Mouse (Mus musculus): ENCODE measurements around the gene Agk. TPM values are rescaled to one million over a fixed set of nuclear protein-coding genes. Genes with fewer than 3 reads are reported as not detected.

The Agk gene
- polyA plus RNA-seq, 1 experiment from 2014 or later: 44.0 TPM

DNA sequence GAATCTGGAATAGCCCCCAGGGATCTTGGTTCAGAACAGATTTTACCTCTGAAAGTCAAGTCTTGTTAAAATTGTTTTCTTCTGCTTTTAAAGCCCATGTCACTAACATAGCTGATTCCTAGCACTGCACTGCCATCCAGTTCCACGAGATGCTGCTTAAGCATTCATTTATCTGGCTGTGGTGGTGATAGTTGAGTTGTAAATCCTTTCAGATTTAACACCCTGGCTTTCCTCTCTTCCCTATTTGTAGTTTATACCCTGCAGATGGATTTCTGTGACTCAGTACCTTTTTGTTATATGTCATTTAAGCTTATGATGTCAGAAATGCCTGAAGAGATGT lies 22.8 kb downstream of the Agk start:
- DNase-seq (ENCODE audit: low spot score): no peak
- no peaks in the 10 kb centered on the region for H3K27me3 ChIP-seq (ENCODE audit: control insufficient read depth, insufficient read depth, low read length)
- ATAC-seq (ENCODE audit: insufficient read depth, low FRiP score, low TSS enrichment): no peak
- H3K36me3 ChIP-seq (ENCODE audit: control insufficient read depth, insufficient read depth, low read length): no peaks in the 10 kb centered on the region; the same call in 1 of the 2 replicates
- H3K9me3 ChIP-seq (ENCODE audit: control insufficient read depth, low read length): no peaks in the 10 kb centered on the region
- WGBS: 79% methylated on average over 1 of the region's 1 CpGs
- H3K4me3 ChIP-seq (ENCODE audit: low read depth, low read length): no peak overlapping the region
- H3K4me2 ChIP-seq (ENCODE audit: low read depth): no peak overlapping the region
- no peaks in the 10 kb centered on the region for H3K4me1 ChIP-seq (ENCODE audit: control insufficient read depth, insufficient read depth, low read length)
- no peak overlapping the region for H3K9ac ChIP-seq (ENCODE audit: low read length)
- H3K27ac ChIP-seq (ENCODE audit: low read depth, low read length): no peak overlapping the region

DNA sequence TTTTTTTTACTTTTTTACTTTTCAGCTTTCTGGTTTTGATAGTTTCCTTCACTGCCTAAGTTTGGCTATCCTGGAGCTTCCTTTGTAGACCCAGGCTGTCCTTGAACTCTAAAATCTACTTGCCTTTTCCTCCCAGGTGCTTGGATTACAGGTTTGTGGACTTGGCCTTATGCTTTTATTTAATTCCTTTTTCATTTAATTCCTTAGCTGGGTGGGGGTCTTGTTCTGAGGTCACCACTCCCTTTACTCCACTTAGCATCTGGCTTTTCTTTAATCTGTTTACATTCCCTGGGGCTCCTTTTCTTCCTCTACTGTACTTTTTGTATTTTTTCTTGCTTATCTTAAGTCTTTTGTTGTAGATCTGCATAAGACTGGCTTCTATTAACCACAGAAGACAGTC lies 25.1 kb downstream of the Agk start:
- Histone ChIP-seq H3K9ac (ENCODE audit: low read length) (no peak overlapping the region), H3K4me2 (ENCODE audit: low read depth) (no peak overlapping the region), H3K27ac (ENCODE audit: low read depth, low read length) (no peak overlapping the region), H3K4me1 (ENCODE audit: control insufficient read depth, insufficient read depth, low read length) (no peaks in the 10 kb centered on the region), H3K9me3 (ENCODE audit: control insufficient read depth, low read length) (no peaks in the 10 kb centered on the region), H3K27me3 (ENCODE audit: control insufficient read depth, insufficient read depth, low read length) (no peaks in the 10 kb centered on the region), H3K36me3 (ENCODE audit: control insufficient read depth, insufficient read depth, low read length) (no peaks in the 10 kb centered on the region; the same call in 1 of the 2 replicates), H3K4me3 (ENCODE audit: low read depth, low read length) (no peak overlapping the region)
- ATAC-seq (ENCODE audit: insufficient read depth, low FRiP score, low TSS enrichment) (no peak), DNase-seq (ENCODE audit: low spot score) (no peak)

DNA sequence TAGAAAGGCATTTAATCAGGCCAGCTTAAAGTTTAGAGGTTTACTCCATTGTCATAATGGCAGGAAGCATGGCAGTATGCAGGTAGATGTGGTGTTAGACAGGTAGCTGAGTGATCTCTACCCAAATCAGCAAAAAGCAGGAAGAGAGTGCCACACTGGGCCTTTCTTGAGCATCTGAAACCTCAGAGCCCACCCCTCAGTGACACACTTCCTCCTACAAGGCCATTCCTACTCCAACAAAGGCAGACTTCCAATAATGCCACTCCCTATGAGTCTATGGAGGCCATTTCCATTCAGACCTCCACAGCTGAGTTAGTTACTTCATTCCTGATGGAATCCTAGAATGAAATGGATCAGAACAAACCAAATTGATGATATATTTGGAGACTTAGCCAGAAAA lies 25.9 kb downstream of the Agk start:
- DNase-seq (ENCODE audit: low spot score) (no peak), ATAC-seq (ENCODE audit: insufficient read depth, low FRiP score, low TSS enrichment) (no peak)
- Histone ChIP-seq H3K9ac (ENCODE audit: low read length) (no peak overlapping the region), H3K27me3 (ENCODE audit: control insufficient read depth, insufficient read depth, low read length) (no peaks in the 10 kb centered on the region), H3K4me1 (ENCODE audit: control insufficient read depth, insufficient read depth, low read length) (no peaks in the 10 kb centered on the region), H3K4me2 (ENCODE audit: low read depth) (no peak overlapping the region), H3K4me3 (ENCODE audit: low read depth, low read length) (no peak overlapping the region), H3K36me3 (ENCODE audit: control insufficient read depth, insufficient read depth, low read length) (no peaks in the 10 kb centered on the region; the same call in 1 of the 2 replicates), H3K27ac (ENCODE audit: low read depth, low read length) (no peak overlapping the region), H3K9me3 (ENCODE audit: control insufficient read depth, low read length) (no peaks in the 10 kb centered on the region)

DNA sequence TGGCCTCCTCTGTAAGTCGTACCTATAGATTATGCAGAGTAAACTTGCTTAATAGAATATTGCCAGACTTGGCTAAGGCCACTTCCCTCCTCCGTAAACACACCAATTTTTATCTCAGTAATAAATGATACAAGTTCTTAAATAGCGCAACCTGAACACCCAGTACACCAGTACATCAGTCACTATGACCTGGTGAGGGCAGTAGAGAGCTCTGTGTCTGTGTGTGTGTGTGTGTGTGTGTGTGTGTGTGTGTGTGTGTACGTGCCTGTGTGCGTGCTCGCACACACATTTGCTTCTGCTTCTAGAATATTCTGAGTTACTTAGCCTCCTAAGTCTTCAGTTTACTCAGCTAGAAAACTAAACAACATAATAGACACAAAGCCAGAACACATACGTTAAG lies 28.4 kb downstream of the Agk start:
- H3K9me3 ChIP-seq (ENCODE audit: control insufficient read depth, low read length): no peaks in the 10 kb centered on the region
- no peak overlapping the region for H3K4me3 ChIP-seq (ENCODE audit: low read depth, low read length)
- no peak overlapping the region for H3K27ac ChIP-seq (ENCODE audit: low read depth, low read length)
- no peaks in the 10 kb centered on the region for H3K4me1 ChIP-seq (ENCODE audit: control insufficient read depth, insufficient read depth, low read length)
- ATAC-seq (ENCODE audit: insufficient read depth, low FRiP score, low TSS enrichment) (no peak), DNase-seq (ENCODE audit: low spot score) (no peak)
- H3K27me3 ChIP-seq (ENCODE audit: control insufficient read depth, insufficient read depth, low read length): no peaks in the 10 kb centered on the region
- no peak overlapping the region for H3K4me2 ChIP-seq (ENCODE audit: low read depth)
- 96% methylated on average over 7 of the region's 7 CpGs for WGBS
- no peaks in the 10 kb centered on the region; the same call in 1 of the 2 replicates for H3K36me3 ChIP-seq (ENCODE audit: control insufficient read depth, insufficient read depth, low read length)
- H3K9ac ChIP-seq (ENCODE audit: low read length): no peak overlapping the region

DNA sequence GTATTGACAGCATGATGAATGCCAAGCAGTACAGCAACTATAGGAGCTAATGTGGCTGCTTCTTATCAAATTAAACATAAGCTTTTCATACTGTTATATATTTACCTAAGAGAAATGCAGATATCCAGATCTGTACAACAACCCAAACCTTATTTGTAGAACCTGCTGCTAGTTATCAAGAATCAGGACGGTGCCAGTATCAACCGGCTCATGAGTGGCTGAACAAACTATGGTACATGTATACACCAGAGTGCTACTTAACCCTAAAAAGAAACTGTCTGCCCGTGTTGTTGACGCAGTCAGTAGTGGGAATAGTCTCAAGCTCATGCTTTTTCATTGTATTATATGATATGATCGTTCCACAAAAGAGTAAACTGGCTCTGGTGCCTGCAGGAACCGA lies 46.1 kb downstream of the Agk start:
- Histone ChIP-seq H3K36me3 (ENCODE audit: control insufficient read depth, insufficient read depth, low read length) (no peaks in the 10 kb centered on the region), H3K4me1 (ENCODE audit: control insufficient read depth, insufficient read depth, low read length) (no peaks in the 10 kb centered on the region)

DNA sequence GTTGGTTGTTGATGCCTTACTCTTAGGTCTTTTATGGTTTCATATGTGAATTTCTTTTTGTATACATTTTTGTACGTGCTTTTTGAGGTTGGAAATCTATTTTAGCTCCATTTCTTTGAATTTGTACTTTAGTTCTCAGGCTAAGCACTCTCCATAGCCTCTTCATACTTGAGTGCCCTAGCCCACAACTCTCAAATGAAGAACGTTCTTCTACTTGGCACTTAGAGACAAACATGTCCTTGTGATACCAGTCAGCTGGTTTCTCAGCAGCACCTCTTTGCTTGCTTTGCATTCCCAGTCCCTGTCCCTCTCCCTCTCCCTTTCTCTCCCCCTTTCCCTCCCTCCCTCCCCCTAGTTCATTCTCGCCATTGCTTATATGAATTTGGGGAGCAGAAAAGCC lies 55.2 kb downstream of the Agk start:
- Histone ChIP-seq H3K9ac (ENCODE audit: low read length) (no peak overlapping the region), H3K4me3 (ENCODE audit: low read depth, low read length) (no peak overlapping the region), H3K9me3 (ENCODE audit: control insufficient read depth, low read length) (no peaks in the 10 kb centered on the region), H3K27me3 (ENCODE audit: control insufficient read depth, insufficient read depth, low read length) (no peaks in the 10 kb centered on the region), H3K36me3 (ENCODE audit: control insufficient read depth, insufficient read depth, low read length) (no peaks in the 10 kb centered on the region), H3K4me2 (ENCODE audit: low read depth) (no peak overlapping the region), H3K27ac (ENCODE audit: low read depth, low read length) (no peak overlapping the region), H3K4me1 (ENCODE audit: control insufficient read depth, insufficient read depth, low read length) (no peaks in the 10 kb centered on the region)
- WGBS: 96% methylated on average over 3 of the region's 3 CpGs
- no peak for ATAC-seq (ENCODE audit: insufficient read depth, low FRiP score, low TSS enrichment)
- DNase-seq (ENCODE audit: low spot score): no peak

More for the DNA sequence above, 46.1 kb downstream of the Agk start:
- DNase-seq (ENCODE audit: low spot score) (no peak), ATAC-seq (ENCODE audit: insufficient read depth, low FRiP score, low TSS enrichment) (no peak)
- Histone ChIP-seq H3K4me3 (ENCODE audit: low read depth, low read length) (no peak overlapping the region), H3K4me2 (ENCODE audit: low read depth) (no peak overlapping the region), H3K9me3 (ENCODE audit: control insufficient read depth, low read length) (no peaks in the 10 kb centered on the region), H3K9ac (ENCODE audit: low read length) (no peak overlapping the region), H3K27ac (ENCODE audit: low read depth, low read length) (no peak overlapping the region), H3K27me3 (ENCODE audit: control insufficient read depth, insufficient read depth, low read length) (no peaks in the 10 kb centered on the region)
- 93% methylated on average over 6 of the region's 6 CpGs for WGBS

DNA sequence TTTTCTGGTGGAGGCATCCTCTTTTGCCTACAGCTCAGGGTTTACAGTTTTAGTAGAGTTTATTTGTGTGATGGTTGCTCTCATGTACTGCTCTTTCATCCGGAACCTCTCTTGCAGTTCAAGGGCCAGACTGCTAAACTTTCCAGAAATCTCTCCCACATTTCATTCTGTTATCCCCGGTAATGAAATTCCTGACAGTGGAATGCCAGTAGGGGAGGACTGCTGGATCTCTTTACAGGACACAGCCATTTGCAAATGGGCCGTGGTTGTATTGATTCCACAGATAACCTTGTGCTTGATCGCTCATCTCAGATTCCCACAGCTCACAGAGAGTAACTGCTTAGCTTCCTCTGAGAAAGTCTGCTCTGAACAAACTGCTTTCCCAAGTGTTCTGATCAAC lies 56.9 kb downstream of the Agk start:
- Histone ChIP-seq H3K27ac (ENCODE audit: low read depth, low read length) (no peak overlapping the region), H3K9ac (ENCODE audit: low read length) (no peak overlapping the region), H3K4me3 (ENCODE audit: low read depth, low read length) (no peak overlapping the region), H3K4me1 (ENCODE audit: control insufficient read depth, insufficient read depth, low read length) (no peaks in the 10 kb centered on the region), H3K9me3 (ENCODE audit: control insufficient read depth, low read length) (no peaks in the 10 kb centered on the region), H3K36me3 (ENCODE audit: control insufficient read depth, insufficient read depth, low read length) (no peaks in the 10 kb centered on the region), H3K27me3 (ENCODE audit: control insufficient read depth, insufficient read depth, low read length) (no peaks in the 10 kb centered on the region), H3K4me2 (ENCODE audit: low read depth) (no peak overlapping the region)
- 89% methylated on average over 4 of the region's 4 CpGs for WGBS
- ATAC-seq (ENCODE audit: insufficient read depth, low FRiP score, low TSS enrichment): no peak
- DNase-seq (ENCODE audit: low spot score): no peak

DNA sequence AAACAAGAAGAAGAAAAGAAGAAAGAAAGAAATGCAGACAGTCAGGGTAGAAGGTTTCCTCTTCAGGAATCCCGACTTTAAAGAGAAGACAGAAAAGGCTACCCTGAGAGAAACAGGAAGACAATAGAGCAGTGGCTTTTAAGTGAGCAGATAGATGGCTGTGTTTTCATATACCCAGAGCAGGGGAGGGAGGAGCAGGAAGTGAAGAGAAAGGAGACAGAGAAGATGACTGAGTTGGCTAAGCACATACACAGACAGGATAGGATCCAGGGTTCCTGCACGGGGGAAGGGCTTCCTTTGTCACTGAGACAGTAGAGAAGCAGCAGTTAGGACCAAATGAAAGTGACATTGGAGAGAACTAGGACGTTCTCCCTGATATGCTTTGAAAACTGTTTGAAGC lies 60.7 kb downstream of the Agk start:
- H3K4me3 ChIP-seq (ENCODE audit: low read depth, low read length): no peak overlapping the region
- H3K4me2 ChIP-seq (ENCODE audit: low read depth): no peak overlapping the region
- WGBS: 66% methylated on average over 3 of the region's 3 CpGs
- ATAC-seq (ENCODE audit: insufficient read depth, low FRiP score, low TSS enrichment): no peak
- no peaks in the 10 kb centered on the region for H3K27me3 ChIP-seq (ENCODE audit: control insufficient read depth, insufficient read depth, low read length)
- no peaks in the 10 kb centered on the region for H3K4me1 ChIP-seq (ENCODE audit: control insufficient read depth, insufficient read depth, low read length)
- no peak overlapping the region for H3K9ac ChIP-seq (ENCODE audit: low read length)
- no peaks in the 10 kb centered on the region for H3K36me3 ChIP-seq (ENCODE audit: control insufficient read depth, insufficient read depth, low read length)
- no peak for DNase-seq (ENCODE audit: low spot score)
- no peaks in the 10 kb centered on the region for H3K9me3 ChIP-seq (ENCODE audit: control insufficient read depth, low read length)
- H3K27ac ChIP-seq (ENCODE audit: low read depth, low read length): no peak overlapping the region

DNA sequence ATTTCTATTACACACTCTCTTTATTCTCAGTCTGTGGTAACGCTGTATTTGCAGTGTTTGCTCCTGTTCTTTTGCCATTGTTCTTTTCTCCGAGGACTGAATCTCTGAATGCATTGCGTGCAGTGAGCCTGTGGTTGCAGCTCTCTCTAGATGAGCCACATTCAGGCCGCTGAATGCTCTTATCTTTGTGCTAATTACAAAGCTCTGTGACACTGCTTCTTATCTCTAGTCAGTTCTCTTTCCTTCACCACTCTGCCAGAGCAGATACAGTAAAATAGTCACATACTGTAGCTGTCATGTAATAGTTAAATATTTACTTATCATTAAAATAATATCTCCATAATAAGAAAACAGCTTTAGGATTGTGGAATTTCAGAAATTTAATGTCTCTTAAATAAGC lies 63.7 kb downstream of the Agk start:
- ATAC-seq (ENCODE audit: insufficient read depth, low FRiP score, low TSS enrichment): no peak
- 91% methylated on average over 4 of the region's 4 CpGs for WGBS
- H3K27ac ChIP-seq (ENCODE audit: low read depth, low read length): no peak overlapping the region

More for the DNA sequence above, 63.7 kb downstream of the Agk start:
- H3K4me3 ChIP-seq (ENCODE audit: low read depth, low read length): no peak overlapping the region
- H3K9ac ChIP-seq (ENCODE audit: low read length): no peak overlapping the region
- no peak overlapping the region for H3K4me2 ChIP-seq (ENCODE audit: low read depth)
- no peak for DNase-seq (ENCODE audit: low spot score)
- no peaks in the 10 kb centered on the region for H3K36me3 ChIP-seq (ENCODE audit: control insufficient read depth, insufficient read depth, low read length)
- no peaks in the 10 kb centered on the region for H3K9me3 ChIP-seq (ENCODE audit: control insufficient read depth, low read length)
- H3K4me1 ChIP-seq (ENCODE audit: control insufficient read depth, insufficient read depth, low read length): no peaks in the 10 kb centered on the region
- no peaks in the 10 kb centered on the region for H3K27me3 ChIP-seq (ENCODE audit: control insufficient read depth, insufficient read depth, low read length)
